Mouse (Mus musculus): ENCODE measurements around the gene Gm10260. TPM values are rescaled to one million over a fixed set of nuclear protein-coding genes. Genes with fewer than 3 reads are reported as not detected.

The Gm10260 gene
- polyA plus RNA-seq, 1 experiment from 2014 or later = 5.2 TPM

- peaks cover 6% of the 10 kb centered on the region; the same call in 1 of the 2 replicates for H3K4me1 ChIP-seq (ENCODE audit: control insufficient read depth, insufficient read depth, low read length)
- no peaks in the 10 kb centered on the region for H3K9me3 ChIP-seq (ENCODE audit: control insufficient read depth, low read length)
- H3K4me2 ChIP-seq (ENCODE audit: low read depth, low read length) = no peak overlapping the region
- H3K27ac ChIP-seq (ENCODE audit: low read length) = no peak overlapping the region
- no peaks in the 10 kb centered on the region for H3K27me3 ChIP-seq (replicated peaks; ENCODE audit: control insufficient read depth, insufficient read depth, low read length)
- no peaks in the 10 kb centered on the region for H3K36me3 ChIP-seq (ENCODE audit: control insufficient read depth, insufficient read depth, low read length)
- H3K9ac ChIP-seq (ENCODE audit: low read depth, low read length) = no peak overlapping the region
- 65% methylated on average over 10 of the region's 10 CpGs for WGBS
- H3K4me3 ChIP-seq (ENCODE audit: low read length) = no peak overlapping the region
- no peak for ATAC-seq
Measured at GRCm38 (mm10) chr13:97785167-97785835, 24.9 kb upstream of the Gm10260 start.

GRCm38 (mm10) chr13:97783423-97784143 lies 23.2 kb upstream of the Gm10260 start:
- Histone ChIP-seq H3K4me2 (ENCODE audit: low read depth, low read length) (no peak overlapping the region), H3K9me3 (ENCODE audit: control insufficient read depth, low read length) (no peaks in the 10 kb centered on the region), H3K36me3 (ENCODE audit: control insufficient read depth, insufficient read depth, low read length) (no peaks in the 10 kb centered on the region), H3K9ac (ENCODE audit: low read depth, low read length) (no peak overlapping the region), H3K4me3 (ENCODE audit: low read length) (no peak overlapping the region), H3K27ac (ENCODE audit: low read length) (no peak overlapping the region), H3K27me3 (replicated peaks; ENCODE audit: control insufficient read depth, insufficient read depth, low read length) (no peaks in the 10 kb centered on the region), H3K4me1 (ENCODE audit: control insufficient read depth, insufficient read depth, low read length) (no peaks in the 10 kb centered on the region)
- no peak for ATAC-seq
- 77% methylated on average over 8 of the region's 8 CpGs for WGBS

GRCm38 (mm10) chr13:97782063-97782462 lies 21.6 kb upstream of the Gm10260 start:
- Histone ChIP-seq H3K9me3 (ENCODE audit: control insufficient read depth, low read length) (no peaks in the 10 kb centered on the region), H3K4me3 (ENCODE audit: low read length) (no peak overlapping the region), H3K4me1 (ENCODE audit: control insufficient read depth, insufficient read depth, low read length) (no peaks in the 10 kb centered on the region), H3K4me2 (ENCODE audit: low read depth, low read length) (no peak overlapping the region), H3K36me3 (ENCODE audit: control insufficient read depth, insufficient read depth, low read length) (no peaks in the 10 kb centered on the region), H3K27ac (ENCODE audit: low read length) (no peak overlapping the region), H3K27me3 (replicated peaks; ENCODE audit: control insufficient read depth, insufficient read depth, low read length) (no peaks in the 10 kb centered on the region), H3K9ac (ENCODE audit: low read depth, low read length) (no peak overlapping the region)
- 43% methylated on average over 7 of the region's 7 CpGs for WGBS
- ATAC-seq = no peak

GRCm38 (mm10) chr13:97781637-97782036 lies 21.2 kb upstream of the Gm10260 start:
- no peaks in the 10 kb centered on the region for H3K9me3 ChIP-seq (ENCODE audit: control insufficient read depth, low read length)
- no peak overlapping the region for H3K4me3 ChIP-seq (ENCODE audit: low read length)
- ATAC-seq = no peak
- no peak overlapping the region for H3K4me2 ChIP-seq (ENCODE audit: low read depth, low read length)
- 78% methylated on average over 7 of the region's 7 CpGs for WGBS
- no peak overlapping the region for H3K27ac ChIP-seq (ENCODE audit: low read length)
- no peaks in the 10 kb centered on the region for H3K27me3 ChIP-seq (replicated peaks; ENCODE audit: control insufficient read depth, insufficient read depth, low read length)
- H3K4me1 ChIP-seq (ENCODE audit: control insufficient read depth, insufficient read depth, low read length) = peaks cover 4% of the 10 kb centered on the region; the same call in 1 of the 2 replicates
- H3K9ac ChIP-seq (ENCODE audit: low read depth, low read length) = no peak overlapping the region
- no peaks in the 10 kb centered on the region for H3K36me3 ChIP-seq (ENCODE audit: control insufficient read depth, insufficient read depth, low read length)

GRCm38 (mm10) chr13:97780556-97780955 lies 20.1 kb upstream of the Gm10260 start:
- Histone ChIP-seq H3K4me3 (ENCODE audit: low read length) (no peak overlapping the region), H3K4me2 (ENCODE audit: low read depth, low read length) (no peak overlapping the region), H3K9me3 (ENCODE audit: control insufficient read depth, low read length) (no peaks in the 10 kb centered on the region), H3K4me1 (ENCODE audit: control insufficient read depth, insufficient read depth, low read length) (peaks cover 6% of the 10 kb centered on the region; the same call in 1 of the 2 replicates), H3K36me3 (ENCODE audit: control insufficient read depth, insufficient read depth, low read length) (no peaks in the 10 kb centered on the region), H3K27me3 (replicated peaks; ENCODE audit: control insufficient read depth, insufficient read depth, low read length) (no peaks in the 10 kb centered on the region), H3K27ac (ENCODE audit: low read length) (no peak overlapping the region), H3K9ac (ENCODE audit: low read depth, low read length) (no peak overlapping the region)
- 39% methylated on average over 2 of the region's 2 CpGs for WGBS
- ATAC-seq = no peak

- no peak overlapping the region for H3K9ac ChIP-seq (ENCODE audit: low read depth, low read length)
- H3K9me3 ChIP-seq (ENCODE audit: control insufficient read depth, low read length) = no peaks in the 10 kb centered on the region
- no peak overlapping the region for H3K4me3 ChIP-seq (ENCODE audit: low read length)
- no peak overlapping the region for H3K27ac ChIP-seq (ENCODE audit: low read length)
- no peak for ATAC-seq
- no peaks in the 10 kb centered on the region for H3K27me3 ChIP-seq (replicated peaks; ENCODE audit: control insufficient read depth, insufficient read depth, low read length)
- peaks cover 8% of the 10 kb centered on the region; the same call in 1 of the 2 replicates for H3K4me1 ChIP-seq (ENCODE audit: control insufficient read depth, insufficient read depth, low read length)
- no peaks in the 10 kb centered on the region for H3K36me3 ChIP-seq (ENCODE audit: control insufficient read depth, insufficient read depth, low read length)
- WGBS = 52% methylated on average over 8 of the region's 8 CpGs
- H3K4me2 ChIP-seq (ENCODE audit: low read depth, low read length) = no peak overlapping the region
Measured at GRCm38 (mm10) chr13:97779657-97780445, 19.4 kb upstream of the Gm10260 start.

- peaks cover 8% of the 10 kb centered on the region; the same call in 1 of the 2 replicates for H3K4me1 ChIP-seq (ENCODE audit: control insufficient read depth, insufficient read depth, low read length)
- no peak overlapping the region for H3K4me2 ChIP-seq (ENCODE audit: low read depth, low read length)
- peak; percentile 65 for ATAC-seq
- WGBS = 74% methylated on average over 5 of the region's 5 CpGs
- H3K27me3 ChIP-seq (replicated peaks; ENCODE audit: control insufficient read depth, insufficient read depth, low read length) = no peaks in the 10 kb centered on the region
- H3K4me3 ChIP-seq (ENCODE audit: low read length) = no peak overlapping the region
- H3K36me3 ChIP-seq (ENCODE audit: control insufficient read depth, insufficient read depth, low read length) = no peaks in the 10 kb centered on the region
- no peaks in the 10 kb centered on the region for H3K9me3 ChIP-seq (ENCODE audit: control insufficient read depth, low read length)
- H3K27ac ChIP-seq (ENCODE audit: low read length) = no peak overlapping the region; the same call in 1 of the 2 replicates
- H3K9ac ChIP-seq (ENCODE audit: low read depth, low read length) = no peak overlapping the region
Measured at GRCm38 (mm10) chr13:97778698-97779194, 18.3 kb upstream of the Gm10260 start.

GRCm38 (mm10) chr13:97777667-97778066 lies 17.2 kb upstream of the Gm10260 start:
- no peak overlapping the region for H3K9ac ChIP-seq (ENCODE audit: low read depth, low read length)
- no peak overlapping the region for H3K4me2 ChIP-seq (ENCODE audit: low read depth, low read length)
- no peaks in the 10 kb centered on the region for H3K36me3 ChIP-seq (ENCODE audit: control insufficient read depth, insufficient read depth, low read length)
- H3K27me3 ChIP-seq (replicated peaks; ENCODE audit: control insufficient read depth, insufficient read depth, low read length) = no peaks in the 10 kb centered on the region
- 76% methylated on average over 2 of the region's 2 CpGs for WGBS
- no peak overlapping the region for H3K4me3 ChIP-seq (ENCODE audit: low read length)
- H3K27ac ChIP-seq (ENCODE audit: low read length) = 0 out of 2 replicates have a peak overlapping the region, but pooled peaks have one; percentile 6
- no peak for ATAC-seq
- peaks cover 8% of the 10 kb centered on the region; the same call in 1 of the 2 replicates for H3K4me1 ChIP-seq (ENCODE audit: control insufficient read depth, insufficient read depth, low read length)
- no peaks in the 10 kb centered on the region for H3K9me3 ChIP-seq (ENCODE audit: control insufficient read depth, low read length)

- Histone ChIP-seq H3K36me3 (ENCODE audit: control insufficient read depth, insufficient read depth, low read length) (no peaks in the 10 kb centered on the region), H3K27me3 (replicated peaks; ENCODE audit: control insufficient read depth, insufficient read depth, low read length) (no peaks in the 10 kb centered on the region), H3K9me3 (ENCODE audit: control insufficient read depth, low read length) (no peaks in the 10 kb centered on the region), H3K4me3 (ENCODE audit: low read length) (no peak overlapping the region), H3K27ac (ENCODE audit: low read length) (no peak overlapping the region), H3K9ac (ENCODE audit: low read depth, low read length) (no peak overlapping the region), H3K4me1 (ENCODE audit: control insufficient read depth, insufficient read depth, low read length) (peaks cover 8% of the 10 kb centered on the region; the same call in 1 of the 2 replicates), H3K4me2 (ENCODE audit: low read depth, low read length) (no peak overlapping the region)
- ATAC-seq = no peak
- WGBS = 61% methylated on average over 3 of the region's 3 CpGs
Measured at GRCm38 (mm10) chr13:97776702-97777101, 16.3 kb upstream of the Gm10260 start.
